Mouse (Mus musculus) stomach, postnatal 0 days (tissue): ENCODE measurements around the gene Msrb3.

Experiments
- CTCF ChIP-seq: IDR thresholded peaks from 2 replicates; pipeline ENCODE4 v1.5.1; 2016; ENCODE audit warnings: antibody characterized with exemption, low read depth, mild to moderate bottlenecking, moderate library complexity
- EP300 ChIP-seq: optimal IDR thresholded peaks from 2 replicates; pipeline ENCODE3; 2016; ENCODE audit warnings: antibody characterized with exemption

DNA sequence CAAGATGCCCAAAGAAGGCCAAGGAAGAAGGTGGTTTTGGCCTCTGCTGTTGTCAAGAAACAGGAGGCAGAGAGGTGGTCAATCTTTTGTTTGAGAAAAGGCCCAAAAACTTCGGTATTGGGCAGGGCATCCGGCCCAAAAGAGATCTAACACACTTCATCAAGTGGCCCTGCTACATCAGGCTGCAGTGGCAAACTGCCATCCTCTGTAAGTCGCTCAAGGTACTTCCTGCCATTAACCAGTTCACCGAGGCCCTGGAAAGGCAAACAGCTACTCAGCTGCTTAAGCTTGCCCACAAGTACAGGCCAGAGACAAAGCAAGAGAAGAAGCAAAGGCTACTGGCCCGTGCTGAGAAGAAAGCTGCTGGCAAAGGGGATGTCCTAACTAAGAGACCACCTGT is 29.3 kb upstream of the Msrb3 start:
- no peak for TF ChIP-seq CTCF
- TF ChIP-seq EP300 = no peak
